Mouse (Mus musculus) kidney, adult 9 months (tissue): ENCODE measurements at regions not wholly inside any gene's neighbourhood (a gene's known extent, or its start where the extent isn't known, plus 50 kb on each side); places are given as distances from the start of the nearest gene placed in this dataset.

ENCODE experiments used
- DNase-seq: peaks from one replicate; pipeline ENCODE4 v3.0.0; 2022

DNA sequence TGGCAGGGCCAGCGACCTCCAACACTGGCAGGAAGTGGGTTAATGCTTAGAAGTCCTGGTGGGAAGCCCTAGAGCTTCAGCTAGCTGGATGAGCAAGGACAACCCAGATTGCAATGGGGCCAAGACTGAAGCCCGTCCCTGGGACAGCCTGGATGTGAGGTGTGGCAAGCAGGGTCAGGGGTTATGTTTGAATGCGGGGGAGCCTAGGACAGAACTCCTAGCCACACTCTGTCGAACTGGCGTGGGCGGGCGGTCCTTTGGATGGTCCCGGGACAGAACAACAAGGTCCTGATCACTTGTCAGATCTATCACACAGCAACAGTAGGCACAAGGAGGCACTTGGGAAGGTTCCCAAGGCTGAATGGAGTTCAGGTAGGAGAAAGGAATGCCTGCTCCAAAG, 101.1 kb upstream of the Ccnd1 start:
- DNase-seq = no peak

DNA sequence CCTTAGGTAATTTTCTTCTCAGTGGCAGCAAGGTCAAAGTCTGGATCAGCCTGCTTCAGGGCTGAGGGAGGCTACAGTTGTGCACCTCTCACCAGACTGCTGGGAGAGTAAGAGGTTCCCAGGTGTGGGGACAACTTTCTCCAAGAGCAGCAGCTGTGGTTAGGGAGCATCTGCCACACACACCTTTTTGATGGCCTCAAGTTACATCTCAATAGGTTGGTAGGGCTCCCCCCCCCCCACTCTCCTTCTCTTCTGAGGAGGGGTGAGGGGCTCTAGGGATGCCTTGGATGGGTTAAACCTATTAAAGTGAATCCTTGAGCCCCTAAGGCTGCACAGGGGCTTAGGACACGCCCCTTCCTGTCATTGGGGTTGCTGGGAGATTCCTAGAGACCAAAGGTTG, 94.7 kb upstream of the Ccnd1 start:
- no peak for DNase-seq

DNA sequence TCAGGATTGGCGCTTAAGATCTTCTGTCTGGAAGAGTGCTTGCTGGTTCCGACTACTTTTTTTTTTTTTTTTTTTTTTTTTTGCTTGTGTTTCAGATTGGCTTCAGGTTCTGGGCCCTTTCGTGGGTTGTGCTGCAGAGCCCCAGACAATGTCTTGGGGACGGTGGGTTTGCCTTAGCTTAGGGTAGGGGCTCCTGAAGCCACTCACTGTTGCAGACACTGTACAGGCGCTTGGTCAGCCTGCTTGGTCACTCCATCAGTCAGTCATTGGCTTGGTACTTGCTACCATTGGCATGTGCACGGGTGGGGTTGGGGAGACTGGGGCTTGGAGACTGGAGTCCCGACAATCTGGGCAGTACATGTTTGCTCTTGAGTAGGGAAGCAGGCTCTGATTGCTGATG, 91.5 kb upstream of the Ccnd1 start:
- DNase-seq = no peak

DNA sequence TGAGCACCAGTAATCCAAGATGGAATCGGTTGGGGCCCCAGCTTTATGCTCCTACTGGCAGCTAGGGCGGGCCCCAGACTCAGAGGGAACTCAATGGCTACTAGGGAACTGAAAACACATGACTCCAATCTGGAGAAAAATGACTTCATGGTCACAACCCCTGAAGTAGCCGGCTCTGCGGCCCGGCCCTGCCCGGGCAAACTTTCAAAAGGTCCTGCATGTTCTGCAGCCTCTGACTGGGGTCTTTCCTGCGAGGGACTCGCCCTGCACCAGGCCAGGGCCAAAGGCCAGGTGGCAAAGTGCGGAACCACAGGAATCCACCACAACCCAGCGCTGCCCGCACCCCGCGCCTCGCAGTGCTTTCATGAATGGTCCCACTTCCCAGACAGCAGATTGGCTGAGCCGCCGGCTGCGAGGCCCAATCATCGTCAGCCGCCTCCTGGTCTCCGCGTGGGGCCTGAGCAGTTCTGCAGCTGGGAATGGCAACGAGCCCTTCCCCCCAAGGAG, 91.0 kb upstream of the Ccnd1 start:
- peak; percentile 73 for DNase-seq

DNA sequence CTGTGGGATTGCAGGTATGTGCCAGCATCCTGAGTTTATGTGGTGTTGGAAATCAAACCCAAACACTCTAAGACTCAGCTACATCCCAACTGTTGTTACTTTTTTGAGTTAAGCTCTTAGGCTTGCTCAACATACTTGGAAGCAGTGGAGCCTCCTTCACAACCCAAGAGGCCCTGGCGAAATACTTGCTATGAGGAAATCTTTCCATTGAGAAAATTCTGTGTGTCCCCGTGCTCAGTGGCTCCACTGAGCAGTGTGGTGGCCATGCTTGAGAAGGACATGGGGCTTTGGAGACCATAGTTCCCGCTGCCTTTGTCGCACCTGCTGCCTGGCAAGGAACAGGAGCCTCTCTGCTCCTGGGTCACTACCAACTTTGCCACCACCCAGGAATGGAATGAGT, 89.9 kb upstream of the Ccnd1 start:
- no peak for DNase-seq

DNA sequence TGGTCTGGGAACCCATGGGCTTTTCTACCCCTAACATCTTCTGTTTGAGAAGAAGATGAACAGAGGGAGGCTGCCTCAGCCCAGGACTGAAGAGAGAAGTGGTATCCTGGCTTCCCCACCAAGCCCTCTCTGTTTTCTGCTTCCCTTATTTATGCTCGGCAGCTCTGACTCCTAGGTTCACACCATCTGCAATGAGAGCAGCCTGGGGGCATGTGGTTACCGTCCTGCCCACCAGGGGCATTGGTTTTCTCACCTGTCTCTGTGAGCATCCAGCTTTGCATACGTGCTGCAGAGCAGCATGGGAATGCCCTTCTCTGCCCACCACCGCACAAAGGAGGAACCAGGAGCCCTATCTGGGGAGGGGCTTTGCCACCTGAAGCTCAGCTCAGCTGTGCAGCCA, 89.4 kb upstream of the Ccnd1 start:
- no peak for DNase-seq

DNA sequence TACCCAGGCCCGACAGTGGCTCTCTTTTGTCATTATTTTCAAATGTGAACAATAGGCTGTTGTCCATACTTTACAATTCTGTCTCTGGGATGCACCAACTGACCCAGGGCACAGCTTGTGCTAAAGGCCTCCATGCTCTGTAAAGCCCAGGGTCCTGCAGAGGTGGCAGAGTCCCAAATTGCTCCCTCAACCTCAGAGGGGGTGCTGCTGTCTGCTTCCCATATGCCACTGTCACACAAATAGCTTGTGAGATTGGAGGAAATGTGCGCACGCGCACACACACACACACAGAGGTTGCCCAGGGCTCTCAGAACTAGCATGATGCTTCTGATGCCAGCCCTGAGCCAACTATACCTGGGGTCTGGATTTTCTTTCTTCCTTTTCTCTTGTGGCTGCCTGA, 87.3 kb upstream of the Ccnd1 start:
- no peak for DNase-seq

DNA sequence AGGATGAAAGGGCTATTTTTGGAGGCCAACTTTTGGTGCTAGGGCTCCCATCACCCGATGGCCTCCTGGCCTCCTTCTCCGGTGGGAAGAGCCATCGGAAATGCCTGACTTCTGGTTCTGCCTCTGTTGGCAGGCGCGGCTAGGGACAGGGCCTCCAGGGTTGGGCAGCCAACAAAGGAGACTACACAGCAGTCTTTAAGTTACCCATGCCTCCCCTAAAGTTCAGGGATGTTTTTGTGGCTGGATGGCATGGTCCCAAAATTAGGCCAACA, 86.2 kb upstream of the Ccnd1 start:
- DNase-seq = peak; percentile 45

DNA sequence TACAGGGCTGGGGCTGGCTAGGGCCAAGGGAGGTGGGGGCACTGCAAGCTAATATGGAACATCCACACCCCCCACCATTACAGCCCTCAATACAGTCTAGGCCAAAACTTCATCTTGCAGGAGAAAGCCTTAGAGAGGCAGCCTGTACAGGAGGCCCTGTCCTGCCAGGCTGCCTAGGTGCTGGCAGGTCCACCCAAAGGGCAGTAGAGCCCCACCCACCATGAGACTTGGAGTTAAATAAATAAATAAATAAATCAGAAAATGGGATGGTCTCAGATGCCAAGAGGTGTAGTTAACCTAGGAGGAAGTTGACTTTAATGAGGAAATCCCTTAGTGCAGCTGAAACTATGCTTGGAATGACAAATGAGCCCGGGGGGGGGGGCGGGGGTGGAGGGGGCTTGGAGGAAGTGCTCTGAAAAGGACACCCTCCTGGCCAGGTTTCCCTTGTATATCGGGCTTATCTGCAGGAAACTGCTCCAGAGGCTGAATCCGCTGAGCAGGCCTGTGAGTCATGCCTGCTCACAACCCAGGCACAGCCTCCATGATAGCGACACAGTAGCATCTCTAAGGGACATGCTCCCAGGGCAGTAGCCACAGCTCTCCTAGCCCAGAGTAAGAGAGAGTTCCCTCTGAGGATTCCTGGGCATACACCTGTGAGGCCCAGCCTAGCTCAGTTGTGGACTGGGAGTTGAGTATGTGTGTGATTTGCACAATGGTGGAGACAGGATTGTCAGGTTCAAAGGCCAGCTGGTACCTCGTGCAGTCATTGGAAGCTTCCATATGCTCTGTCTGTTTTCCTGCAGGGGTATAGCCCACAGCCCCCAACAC, 85.7 kb upstream of the Ccnd1 start:
- peak; percentile 65 for DNase-seq

DNA sequence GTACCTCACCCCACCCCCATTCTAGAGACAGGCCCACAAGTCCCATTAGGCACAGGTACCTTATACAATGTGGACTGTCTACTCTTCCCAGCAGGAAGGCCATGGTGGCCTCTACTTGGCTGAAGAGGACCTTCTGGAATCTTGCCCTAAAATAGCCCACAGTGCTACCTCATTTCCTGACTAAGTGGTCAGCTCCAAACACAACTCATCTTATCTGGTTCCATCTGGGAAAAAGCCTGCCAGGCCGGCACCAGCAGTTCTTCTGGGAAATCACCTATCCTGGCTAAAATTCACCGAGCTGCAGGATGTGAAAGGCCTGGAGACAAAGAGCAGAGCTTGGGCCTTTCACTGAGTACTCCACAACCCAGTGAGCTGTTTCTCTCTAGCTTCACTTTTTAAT, 84.9 kb upstream of the Ccnd1 start:
- peak; percentile 70 for DNase-seq

DNA sequence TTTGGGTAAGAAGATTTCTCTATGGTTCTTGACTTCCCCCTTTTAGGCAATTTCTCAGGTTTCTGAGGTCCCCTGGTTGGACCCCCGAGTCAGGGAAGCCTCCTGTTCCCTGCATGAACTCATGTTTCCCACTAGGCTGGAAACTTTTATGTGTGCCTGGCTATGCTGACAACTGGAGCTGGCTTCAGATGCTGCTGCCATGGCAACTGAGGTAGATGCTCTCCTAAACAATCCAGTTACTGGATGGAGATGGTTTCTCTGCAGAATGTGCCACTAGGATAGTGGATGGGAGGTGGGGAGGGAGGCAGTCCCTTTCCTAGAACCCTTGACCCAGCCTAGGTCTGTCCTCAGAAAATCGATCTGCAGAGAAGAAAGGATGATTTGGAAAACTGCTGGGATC, 79.4 kb upstream of the Ccnd1 start:
- DNase-seq = no peak

DNA sequence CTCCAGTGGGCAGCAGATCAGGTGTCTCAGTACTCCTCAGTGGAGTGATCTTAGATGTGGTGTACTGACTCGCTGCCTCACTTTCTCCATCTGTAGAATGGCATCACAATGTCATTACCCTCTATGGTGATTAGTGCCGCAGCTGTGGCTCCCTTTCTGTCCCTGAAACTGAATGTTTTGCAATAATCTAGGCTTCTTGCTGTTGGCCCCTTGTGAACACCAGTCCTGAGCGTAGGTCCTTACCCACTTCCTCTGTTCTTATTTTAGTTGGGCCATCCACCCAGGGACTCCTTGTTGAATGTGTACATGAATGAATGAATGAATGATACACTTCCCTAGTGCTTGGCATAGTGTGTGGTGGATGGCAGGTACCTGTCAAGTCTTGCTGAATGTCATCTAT, 78.4 kb upstream of the Ccnd1 start:
- DNase-seq = no peak

DNA sequence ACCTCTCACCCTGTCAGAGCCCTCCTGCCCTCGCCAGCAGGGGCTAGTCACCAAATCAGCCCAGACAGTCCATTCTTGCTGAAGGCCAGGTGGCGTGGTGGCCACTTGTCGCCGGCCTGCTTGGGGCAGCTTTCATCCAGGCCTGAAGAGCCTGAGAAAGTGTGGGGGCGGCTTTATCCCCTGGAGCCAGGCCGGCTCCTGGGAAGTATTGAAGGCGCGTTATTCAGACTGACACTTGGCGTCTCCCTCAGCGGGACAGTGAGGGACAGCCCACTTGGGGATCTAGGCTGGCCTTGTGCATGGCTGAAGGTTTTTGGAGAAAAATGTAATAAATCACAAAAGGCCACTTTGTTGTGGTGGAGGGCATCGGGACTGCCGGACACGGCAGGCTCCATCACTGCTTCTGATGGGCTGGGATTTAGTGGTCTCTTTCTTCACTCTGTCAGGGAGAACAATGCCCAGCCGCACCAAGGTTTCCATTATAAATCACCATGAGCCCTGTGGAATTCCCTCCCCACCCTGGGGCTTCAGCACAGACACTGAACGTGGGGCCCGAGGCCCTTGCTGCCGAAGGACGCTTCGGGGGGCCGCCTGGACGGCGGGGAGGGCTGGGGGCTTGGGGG, 75.8 kb upstream of the Ccnd1 start:
- DNase-seq = no peak

DNA sequence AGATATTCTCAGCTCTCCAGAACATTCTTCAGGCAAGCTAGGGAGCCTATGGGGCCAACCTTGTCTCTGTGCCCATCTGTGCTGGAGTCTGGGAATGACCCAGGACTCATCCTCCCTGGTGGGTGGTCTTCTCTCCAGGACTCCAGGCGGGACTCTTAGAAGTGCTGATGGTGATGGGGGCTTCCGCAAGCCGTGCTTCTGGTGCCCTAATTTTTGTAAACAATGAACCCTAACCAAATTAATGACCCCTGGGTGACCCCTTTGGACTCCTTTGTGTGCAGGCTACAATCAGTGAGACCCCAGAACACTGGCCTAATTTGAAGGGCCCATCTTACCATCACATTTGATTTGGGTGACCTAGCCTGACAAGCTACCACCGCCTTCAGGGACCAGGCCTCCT, 71.0 kb upstream of the Ccnd1 start:
- no peak for DNase-seq

DNA sequence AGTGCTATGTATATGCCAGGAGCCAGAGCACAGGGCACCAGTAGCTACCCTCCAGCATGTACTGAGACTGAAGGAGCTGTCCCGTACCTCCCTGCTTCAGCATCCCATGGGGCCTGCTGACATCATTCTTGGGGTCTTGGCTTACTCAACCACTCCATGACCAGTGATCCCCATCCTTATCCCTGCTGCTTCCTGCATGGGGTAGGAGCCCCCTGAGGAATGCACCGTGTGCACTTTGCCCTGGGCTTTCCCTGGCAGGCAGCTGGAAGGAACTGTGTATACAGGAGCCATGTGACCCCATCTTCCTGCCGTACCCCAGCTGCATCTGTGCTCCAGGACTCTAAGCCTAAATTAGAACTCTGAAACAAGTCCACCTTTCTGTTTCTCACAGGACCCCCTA, 70.3 kb upstream of the Ccnd1 start:
- DNase-seq = no peak

DNA sequence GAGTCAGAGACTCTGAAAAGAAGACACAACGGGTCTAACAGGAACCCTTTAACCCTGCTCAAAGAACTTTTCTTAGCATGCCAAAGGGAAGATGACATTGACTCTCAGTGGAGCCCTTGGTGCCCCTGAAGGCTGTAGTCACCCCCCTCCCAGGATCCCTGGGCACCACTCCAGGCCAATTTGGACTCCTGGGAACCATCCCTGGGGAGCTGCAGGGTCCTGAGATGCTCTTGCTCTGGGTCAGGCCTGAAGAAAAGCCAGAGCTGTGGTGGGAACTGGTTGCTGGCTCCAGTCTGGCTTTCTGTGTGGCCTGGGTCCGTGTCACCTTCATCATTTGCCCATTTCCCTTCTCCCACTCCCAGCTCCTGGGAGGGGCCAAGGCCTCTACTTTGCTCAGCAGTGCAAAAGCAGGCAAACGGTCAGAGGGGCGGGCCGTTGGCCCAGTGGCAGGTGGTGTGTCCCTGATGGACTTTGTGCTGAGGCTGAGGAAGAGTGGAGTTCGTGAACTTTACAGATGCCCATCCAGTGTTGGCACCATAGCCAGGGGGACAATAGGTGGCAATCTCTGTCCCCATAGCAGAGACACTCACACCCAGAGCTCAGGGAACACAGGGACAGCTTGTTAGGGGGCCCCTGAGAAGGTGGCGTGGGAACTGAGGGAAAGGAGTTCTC, 69.1 kb upstream of the Ccnd1 start:
- DNase-seq = peak; percentile 51

DNA sequence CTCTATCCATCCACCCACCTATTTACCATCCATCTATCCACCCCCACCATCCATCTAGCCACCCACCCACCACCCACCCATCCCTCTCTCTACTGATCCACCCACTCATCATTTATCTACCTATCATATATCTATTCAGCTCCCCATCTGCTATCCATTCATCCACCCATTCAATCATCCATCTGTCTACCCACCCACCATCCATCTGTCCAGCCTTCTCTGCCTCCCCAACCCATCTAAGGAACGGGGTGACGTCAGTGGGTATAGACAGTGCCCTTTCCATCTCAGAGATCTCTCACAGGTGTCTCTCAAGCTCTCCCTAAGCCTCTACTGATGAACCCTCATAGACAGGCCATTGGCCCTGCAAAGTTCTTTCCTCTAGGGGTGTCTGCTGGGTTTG, 67.5 kb upstream of the Ccnd1 start:
- no peak for DNase-seq

DNA sequence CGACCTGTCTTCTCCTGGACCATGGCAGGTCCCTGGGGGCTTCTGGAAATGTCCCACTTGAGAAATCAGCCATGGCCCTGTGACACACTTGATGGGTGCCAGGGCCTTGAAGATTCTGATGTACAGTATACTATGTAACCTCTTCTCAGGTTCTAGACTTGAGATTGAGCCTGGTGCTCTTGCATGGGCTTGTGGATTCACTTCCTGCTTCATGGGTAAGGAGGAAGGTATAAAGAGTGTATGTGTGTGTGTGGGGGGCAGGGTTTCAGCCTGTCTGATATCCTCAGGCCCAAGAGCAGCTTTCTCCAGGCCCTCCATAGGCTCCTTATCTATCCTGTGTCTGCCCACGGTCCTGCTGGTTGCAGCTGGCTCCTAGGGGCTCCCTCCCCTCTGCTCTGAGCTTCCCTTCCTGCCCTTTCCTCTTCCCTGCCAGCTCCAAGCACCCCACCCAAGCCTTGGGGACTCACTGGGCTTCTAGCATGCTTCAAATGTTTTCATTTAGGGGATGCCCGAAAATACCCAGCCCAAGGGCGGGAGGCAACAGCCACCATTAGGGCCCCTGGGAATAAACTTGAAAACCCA, 61.9 kb upstream of the Ccnd1 start:
- DNase-seq = no peak

DNA sequence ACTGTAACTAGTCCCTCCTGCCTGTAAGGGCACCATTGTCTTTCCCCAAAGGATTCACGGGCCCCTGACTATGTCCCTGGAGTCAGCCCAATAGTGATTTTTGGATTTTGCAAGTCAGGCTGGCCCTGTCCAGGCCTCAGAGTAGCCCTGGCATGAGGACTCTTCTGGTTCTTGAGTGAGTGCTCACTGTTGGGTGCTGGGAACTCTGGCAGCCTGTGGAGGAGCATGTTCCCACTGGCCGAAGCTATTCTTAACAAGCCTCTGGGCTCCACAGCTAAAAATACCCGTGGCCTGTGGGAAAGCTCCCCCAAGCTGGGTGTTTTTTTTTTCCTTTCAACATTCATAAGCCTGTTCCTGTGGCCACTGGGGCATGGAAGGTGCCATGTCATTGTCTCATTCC, 60.0 kb upstream of the Ccnd1 start:
- DNase-seq = no peak

DNA sequence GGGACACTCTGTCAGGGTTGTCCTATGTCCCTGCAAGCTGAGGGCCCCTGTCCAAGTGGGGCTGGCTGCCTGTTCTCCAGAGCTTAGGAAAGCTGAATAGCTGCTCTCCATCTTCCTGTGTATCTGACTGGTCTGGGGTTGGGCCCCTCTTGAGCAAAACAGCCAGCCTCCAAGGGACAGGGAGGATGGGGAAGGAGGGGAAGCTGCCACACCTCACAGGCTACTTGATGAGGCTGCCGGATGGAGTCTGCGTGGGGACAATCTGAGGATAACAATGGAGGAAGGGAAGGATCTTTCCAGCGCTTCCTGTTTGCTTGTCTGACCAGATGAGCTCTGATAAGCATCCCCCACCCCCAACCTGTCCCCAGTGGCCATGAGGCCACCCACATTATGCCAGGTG, 57.1 kb upstream of the Ccnd1 start:
- DNase-seq = no peak

DNA sequence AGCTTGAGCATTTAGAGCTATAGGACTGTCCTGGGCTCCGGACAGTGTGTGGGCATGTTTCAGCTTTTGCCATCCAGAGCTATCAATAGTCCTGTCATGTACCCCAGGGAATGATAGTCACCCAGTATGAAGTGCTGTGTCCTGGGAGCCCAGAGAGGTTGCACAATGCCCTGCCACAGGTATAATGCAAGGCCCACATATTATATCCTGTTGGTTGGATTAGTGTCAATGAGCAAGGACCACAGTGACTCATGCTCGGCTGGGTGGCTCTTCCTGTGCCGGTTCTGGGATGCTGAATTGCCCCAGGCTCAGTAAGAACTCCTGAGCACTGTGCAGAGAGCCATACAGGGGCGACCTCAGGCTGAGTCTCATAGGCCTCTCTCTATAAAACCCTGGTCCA, 54.5 kb upstream of the Ccnd1 start:
- DNase-seq = no peak

DNA sequence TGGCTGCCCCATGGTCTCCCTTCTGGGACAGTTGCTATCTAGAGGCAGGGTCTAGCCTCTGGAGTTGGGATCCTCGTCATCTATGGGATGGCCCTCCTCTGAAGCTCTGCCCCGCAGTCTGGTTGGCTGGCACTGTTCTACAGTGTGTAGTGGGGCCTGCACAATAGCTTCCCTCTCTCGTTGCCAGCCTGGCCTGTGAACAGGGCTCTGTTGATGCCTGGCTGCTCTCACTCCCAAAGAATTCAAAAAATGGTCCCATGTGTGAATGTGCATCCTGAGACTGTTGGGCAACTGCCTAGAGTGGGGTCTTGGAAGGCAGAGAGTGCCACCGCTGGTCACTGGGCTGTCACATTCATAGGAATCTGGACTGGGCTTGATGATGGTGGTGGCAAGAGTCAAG, 53.8 kb upstream of the Ccnd1 start:
- DNase-seq = no peak

DNA sequence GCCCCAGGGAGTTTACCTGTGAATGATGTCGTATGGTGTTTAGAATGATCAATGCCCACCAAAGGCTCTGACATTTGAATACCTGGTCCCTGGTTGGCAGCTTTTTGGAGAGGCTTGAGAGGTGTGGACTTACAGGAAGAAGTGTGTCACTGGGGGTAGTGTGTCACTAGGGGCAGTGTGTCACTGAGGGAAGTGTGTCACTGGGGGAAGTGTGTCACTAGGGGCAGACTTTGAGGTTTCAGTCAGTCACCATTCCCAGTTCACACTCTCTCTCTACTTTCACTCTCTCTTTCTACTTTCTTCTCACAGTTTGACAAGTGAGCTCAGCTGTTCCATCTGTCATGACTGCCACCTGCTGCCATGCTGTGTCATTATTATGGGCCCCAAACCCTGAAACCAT, 52.0 kb upstream of the Ccnd1 start:
- no peak for DNase-seq
